Mouse (Mus musculus) WW6 (cell line): ENCODE measurements around the gene Tnpo2.
A peak's percentile ranks its signal among the peaks of the same experiment; 100 is the strongest.
"Not testable (repeated sequence)": the region's sequence is repeated elsewhere in the genome, so short reads cannot be mapped to it uniquely, and the experiment has no call there.

Source experiments
- DNase-seq: peaks from one replicate; pipeline ENCODE4 v3.0.0-alpha.2; 2013; ENCODE audit warnings: low read depth, low spot score

Gene Tnpo2

GRCm38 (mm10) chr8:85073041-85073612, 36.4 kb downstream of the Tnpo2 start:
- DNase-seq = no peak

DNA sequence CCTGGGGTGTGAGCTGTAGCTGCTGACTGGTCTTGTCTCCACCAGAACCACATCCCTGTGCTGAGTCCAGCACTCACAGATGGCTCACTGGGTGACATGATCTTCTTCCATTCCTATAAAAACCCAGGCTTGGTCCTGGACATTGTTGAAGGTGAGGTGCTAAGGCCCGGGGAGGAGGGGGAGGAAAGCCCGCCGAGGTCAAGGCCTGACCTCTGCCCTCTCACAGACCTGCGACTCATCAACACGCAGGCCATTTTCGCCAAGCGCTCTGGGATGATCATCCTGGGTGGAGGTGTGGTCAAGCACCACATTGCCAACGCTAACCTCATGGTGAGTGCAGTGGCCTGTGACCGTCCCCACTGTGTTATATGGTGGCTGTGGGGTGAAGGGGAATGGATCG, 37.5 kb downstream of the Tnpo2 start:
- DNase-seq = no peak

GRCm38 (mm10) chr8:85074617-85075016, 37.9 kb downstream of the Tnpo2 start:
- DNase-seq = no peak

GRCm38 (mm10) chr8:85076001-85076400, 39.3 kb downstream of the Tnpo2 start:
- no peak for DNase-seq

DNA sequence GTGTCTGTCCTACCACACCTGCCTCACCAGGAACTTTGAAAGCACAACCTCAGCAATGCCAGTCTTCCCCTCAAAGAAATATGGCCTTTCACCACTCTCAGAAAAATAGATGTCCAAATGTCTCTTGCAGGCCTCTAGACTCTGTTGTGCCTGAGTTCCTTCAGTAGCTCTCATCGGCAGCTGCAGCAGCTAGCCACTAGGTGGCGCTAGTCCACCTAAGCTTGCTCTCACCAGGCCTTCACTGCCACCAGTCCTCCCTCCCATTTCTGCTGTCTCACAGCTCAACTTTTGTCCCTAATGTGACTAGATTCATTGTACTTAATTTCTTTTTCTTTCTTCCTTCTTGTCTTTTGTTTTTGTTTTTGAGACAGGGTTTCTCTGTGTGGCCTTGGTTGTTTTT, 40.3 kb downstream of the Tnpo2 start:
- DNase-seq = no peak

DNA sequence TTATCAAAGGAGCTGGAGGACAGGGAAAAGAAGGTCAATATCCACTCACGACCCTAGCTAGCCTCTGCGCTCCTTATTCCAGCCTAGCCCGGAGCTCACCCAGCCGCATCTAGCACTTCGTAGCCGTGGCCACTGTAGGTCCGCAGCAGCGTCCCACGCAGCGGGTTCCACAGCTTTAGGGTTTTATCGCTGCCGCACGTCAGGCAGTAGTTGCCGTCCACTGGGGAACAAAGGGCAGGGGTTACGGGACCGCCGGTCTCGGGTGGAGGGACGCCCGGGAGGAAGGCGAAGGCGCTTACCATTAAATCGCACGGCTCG, 43.5 kb downstream of the Tnpo2 start:
- no peak for DNase-seq

- no peak for DNase-seq
Observed at GRCm38 (mm10) chr8:85080532-85081215, 44.0 kb downstream of the Tnpo2 start, which contains the start of gene Wdr83os. Wdr83os (plus strand) TSS chr8:85080740.

DNA sequence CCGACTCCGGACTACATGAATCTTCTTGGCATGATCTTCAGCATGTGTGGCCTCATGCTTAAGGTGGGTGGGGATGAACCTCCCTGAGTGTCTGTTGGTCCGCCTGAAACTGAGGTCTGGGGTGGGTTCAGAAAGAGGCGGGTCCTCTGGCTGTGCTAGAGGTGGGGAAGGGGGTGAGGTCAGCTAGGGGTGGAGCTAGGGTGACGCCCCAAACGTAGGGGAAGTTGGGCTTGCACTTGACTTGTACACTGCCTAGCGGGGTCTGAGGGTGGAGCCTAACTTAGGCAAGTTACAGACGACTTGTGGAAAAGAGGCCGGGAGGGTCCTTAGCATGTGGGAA, 44.5 kb downstream of the Tnpo2 start, which contains the start of gene Wdr83:
TSS of gene Wdr83 (minus strand) at position 91 of the 340 bp plus-strand sequence.
- no peak for DNase-seq

- not testable (repeated sequence) for DNase-seq
Observed at GRCm38 (mm10) chr8:85082169-85082568, 45.5 kb downstream of the Tnpo2 start.

GRCm38 (mm10) chr8:85083108-85083813, 46.5 kb downstream of the Tnpo2 start, which contains the start of gene Man2b1:
Man2b1 (plus strand) TSS chr8:85083270.
- DNase-seq = peak; percentile 82

GRCm38 (mm10) chr8:85084633-85085032, 47.9 kb downstream of the Tnpo2 start:
- DNase-seq = no peak

DNA sequence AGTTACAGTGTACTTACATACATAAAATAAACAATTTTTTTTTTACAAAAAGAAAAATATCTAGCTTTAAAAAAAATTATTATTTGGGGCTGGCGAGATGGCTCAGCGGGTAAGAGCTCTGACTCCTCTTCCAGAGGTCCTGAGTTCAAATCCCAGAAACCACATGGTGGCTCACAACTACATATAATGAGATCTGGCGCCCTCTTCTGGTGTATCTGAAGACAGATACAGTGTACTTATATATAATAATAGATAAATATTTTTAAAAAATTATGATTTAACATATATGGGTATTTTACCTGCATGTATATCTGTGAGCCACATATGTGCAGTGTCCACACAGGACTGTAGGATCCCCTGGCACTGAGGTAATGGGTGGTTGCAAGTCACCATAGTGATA, 49.5 kb downstream of the Tnpo2 start:
- DNase-seq = no peak

- DNase-seq = no peak
Observed at GRCm38 (mm10) chr8:85088771-85089170, 52.1 kb downstream of the Tnpo2 start.

GRCm38 (mm10) chr8:85090856-85091255, 54.1 kb downstream of the Tnpo2 start:
- DNase-seq = no peak

DNA sequence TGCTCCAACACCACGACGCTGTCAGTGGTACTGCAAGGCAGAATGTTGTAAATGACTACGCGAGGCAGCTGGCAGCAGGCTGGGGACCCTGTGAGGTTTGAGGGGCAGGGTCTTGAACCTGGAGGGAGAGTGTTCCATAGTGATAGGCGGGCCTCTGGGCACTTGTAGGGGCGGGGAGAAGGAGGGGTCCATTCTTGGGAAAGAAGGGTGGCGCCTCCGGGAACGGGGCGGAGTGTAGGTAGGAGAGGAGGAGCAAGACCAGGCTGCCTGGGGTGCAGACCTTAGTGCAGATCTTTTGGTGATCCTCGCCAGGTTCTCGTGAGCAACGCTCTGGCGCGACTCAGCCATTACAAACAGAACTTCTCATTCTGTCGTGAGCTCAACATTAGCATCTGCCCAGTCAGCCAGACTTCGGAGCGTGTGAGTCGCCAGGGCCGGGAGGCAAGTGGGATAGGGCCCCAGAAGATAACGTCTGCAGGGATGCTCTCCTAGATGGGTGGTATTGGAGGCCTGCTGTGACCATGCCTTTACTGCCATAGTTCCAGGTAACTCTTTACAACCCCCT, 54.9 kb downstream of the Tnpo2 start:
- DNase-seq = no peak

GRCm38 (mm10) chr8:85095051-85095450, 58.3 kb downstream of the Tnpo2 start:
- no peak for DNase-seq

- no peak for DNase-seq
Observed at GRCm38 (mm10) chr8:85095566-85095965, 58.9 kb downstream of the Tnpo2 start.

- DNase-seq = no peak
Observed at GRCm38 (mm10) chr8:85096196-85096595, 59.5 kb downstream of the Tnpo2 start.

- no peak for DNase-seq
Observed at GRCm38 (mm10) chr8:85096850-85097249, 60.1 kb downstream of the Tnpo2 start.

DNA sequence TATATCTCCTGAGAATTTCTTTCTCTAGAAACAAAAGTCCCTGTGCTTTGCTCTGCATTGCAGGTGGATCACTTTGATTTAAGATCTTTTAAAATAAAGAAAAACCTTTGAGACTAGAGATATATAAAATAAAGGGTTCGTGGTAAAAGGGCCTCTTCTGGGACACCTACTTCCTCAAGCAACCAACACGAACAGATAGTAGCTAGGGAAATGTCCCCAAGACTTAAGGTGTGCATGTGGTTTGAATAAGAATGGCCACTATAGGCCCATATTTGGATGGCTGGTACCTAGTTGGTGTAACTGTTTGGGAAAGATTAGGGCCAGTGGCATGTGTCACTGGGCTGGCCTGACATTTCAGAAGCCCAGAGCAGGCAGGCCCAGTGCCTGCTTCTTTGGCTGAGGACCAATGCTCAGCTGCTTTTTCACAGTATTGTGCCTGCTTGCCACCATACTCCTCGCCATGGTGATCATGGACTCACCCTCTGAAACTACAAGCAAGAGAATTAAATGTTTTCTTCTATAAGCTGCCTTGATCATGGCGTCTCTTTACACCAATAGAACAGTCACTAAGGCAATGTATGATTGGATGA, 63.5 kb downstream of the Tnpo2 start:
- DNase-seq = no peak
